Mouse (Mus musculus) layer of hippocampus, adult 2 months (tissue): ENCODE results near the gene Cep295nl. TPM values are rescaled to one million over a fixed set of nuclear protein-coding genes. Genes with fewer than 3 reads are reported as not detected.

ENCODE experiments used
- DNase-seq, 2 experiments: peaks; one replicate each; pipeline ENCODE4 v3.0.0; 2022; ENCODE audit warnings: low spot score in 2 of 2
- H3K27ac ChIP-seq: fragments of 200-600 bp; 2 replicates; pipeline ENCODE4 v1.8.1; 2022
- H3K4me3 ChIP-seq: fragments of 200-600 bp; 2 replicates; pipeline ENCODE4 v1.8.1; 2022; ENCODE audit warnings: mild to moderate bottlenecking
- CTCF ChIP-seq: fragments of 200-600 bp; conservative IDR thresholded peaks from 2 replicates; pipeline ENCODE4 v1.8.1; 2022; ENCODE audit warnings: antibody characterized with exemption, mild to moderate bottlenecking, moderate library complexity
- total RNA-seq, 2 experiments: library from RNA; stranded (reverse); gene quantifications; 2 replicates each; pipeline ENCODE4 v1.2.3; 2021

Cep295nl gene
- total RNA-seq, 2 experiments from 2014 or later: 1.1 to 1.6 TPM

- no peak overlapping the region for H3K27ac ChIP-seq
- no peak for TF ChIP-seq CTCF
- no peak overlapping the region for H3K4me3 ChIP-seq
- no peak for DNase-seq
Observed at GRCm38 (mm10) chr11:118347911-118348310, 5.6 kb upstream of the Cep295nl start.

- Histone ChIP-seq H3K27ac (no peak overlapping the region), H3K4me3 (no peak overlapping the region)
- no peak for DNase-seq
- no peak for TF ChIP-seq CTCF
Observed at GRCm38 (mm10) chr11:118347391-118347790, 5.1 kb upstream of the Cep295nl start.

GRCm38 (mm10) chr11:118346395-118347096, 4.2 kb upstream of the Cep295nl start:
- TF ChIP-seq CTCF: peak; percentile 43
- no peak for DNase-seq
- H3K27ac ChIP-seq: no peak overlapping the region
- H3K4me3 ChIP-seq: no peak overlapping the region

GRCm38 (mm10) chr11:118345693-118346092, 3.4 kb upstream of the Cep295nl start:
- Histone ChIP-seq H3K4me3 (no peak overlapping the region), H3K27ac (no peak overlapping the region; the same call in 1 of the 2 replicates)
- no peak for DNase-seq
- TF ChIP-seq CTCF: no peak

- no peak for DNase-seq
- Histone ChIP-seq H3K27ac (no peak overlapping the region), H3K4me3 (no peak overlapping the region)
- TF ChIP-seq CTCF: no peak
Observed at GRCm38 (mm10) chr11:118343629-118344028, 1.3 kb upstream of the Cep295nl start.

- no peak for TF ChIP-seq CTCF
- DNase-seq: no peak
- Histone ChIP-seq H3K4me3 (no peak overlapping the region), H3K27ac (no peak overlapping the region)
Observed at GRCm38 (mm10) chr11:118337491-118338168, 4.7 kb downstream of the Cep295nl start.

GRCm38 (mm10) chr11:118333431-118333830, 8.9 kb downstream of the Cep295nl start:
- no peak for DNase-seq

GRCm38 (mm10) chr11:118332376-118332775, 9.9 kb downstream of the Cep295nl start:
- TF ChIP-seq CTCF: no peak
- Histone ChIP-seq H3K4me3 (no peak overlapping the region), H3K27ac (no peak overlapping the region)
- no peak for DNase-seq

More at GRCm38 (mm10) chr11:118333431-118333830, 8.9 kb downstream of the Cep295nl start:
- Histone ChIP-seq H3K4me3 (no peak overlapping the region), H3K27ac (no peak overlapping the region)
- TF ChIP-seq CTCF: no peak

GRCm38 (mm10) chr11:118330777-118331176, 11.5 kb downstream of the Cep295nl start:
- Histone ChIP-seq H3K4me3 (no peak overlapping the region; the same call in 1 of the 2 replicates), H3K27ac (peak overlapping the region; percentile 46)
- peak; percentile 76 to 81 for DNase-seq
- no peak for TF ChIP-seq CTCF

- peak overlapping the region; percentile 46 for H3K27ac ChIP-seq
- TF ChIP-seq CTCF: no peak
- no peak overlapping the region; the same call in 1 of the 2 replicates for H3K4me3 ChIP-seq
- DNase-seq: no peak
Observed at GRCm38 (mm10) chr11:118330361-118330760, 11.9 kb downstream of the Cep295nl start.

- Histone ChIP-seq H3K27ac (peak overlapping the region; percentile 90), H3K4me3 (no peak overlapping the region)
- TF ChIP-seq CTCF: no peak
- DNase-seq: no peak
Observed at GRCm38 (mm10) chr11:118328947-118329346, 13.4 kb downstream of the Cep295nl start.

- no peak for DNase-seq
- Histone ChIP-seq H3K4me3 (no peak overlapping the region), H3K27ac (peak overlapping the region; percentile 90)
- TF ChIP-seq CTCF: no peak
Observed at GRCm38 (mm10) chr11:118328511-118328910, 13.8 kb downstream of the Cep295nl start.
